In the genomic region with DNA sequence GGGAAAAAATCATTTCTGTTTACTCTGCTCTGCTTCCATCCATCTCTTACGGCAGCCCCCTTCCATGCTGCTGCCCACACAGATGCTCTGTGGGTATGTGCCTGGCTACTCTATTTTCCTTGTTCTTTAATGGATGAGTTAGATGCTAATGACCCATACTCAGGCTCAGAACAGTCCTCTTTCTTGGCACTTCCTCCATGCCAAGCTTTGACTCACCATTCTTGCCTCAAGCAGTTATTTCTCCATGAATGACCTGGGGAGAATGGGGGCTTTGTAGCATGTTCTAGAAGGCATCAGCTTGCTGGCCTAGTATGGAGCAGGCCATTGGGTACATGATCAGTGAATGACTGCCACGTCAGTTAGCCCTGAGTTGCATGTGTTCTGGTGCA, we compare ENCODE assay signal across 19 mouse cellular contexts.
DNase-seq lines count a peak whose midpoint lies in the region; ATAC-seq and TF ChIP-seq lines count a peak whose summit lies in the region.
"Had no signal": no experiment of that assay in that cellular context is flagged by ENCODE, and none has a peak within 500 bp of the region (broad histone marks: within the 10 kb centered on the region; RNA-seq: fewer than 3 reads in every experiment).

No protein-coding gene starts in this region.

- ATAC-seq in Patski, result peak; percentile 86
- no peak for ATAC-seq in activated CD4-positive, CD25-positive, alpha-beta regulatory T cell, adult 4 months

- DNase-seq in heart, adult 11 months, result peak; percentile 84
- DNase-seq in heart, adult 18-20 months, result no peak
- DNase-seq in retina, postnatal 1 day, result peak; percentile 40
- DNase-seq in retina, embryonic 14.5 days (ENCODE audit: low spot score), result no peak
- peak; percentile 79 for DNase-seq in Patski (ENCODE audit: low read depth, low spot score)
- DNase-seq: adrenal gland, adult 2 months; adrenal gland, postnatal 36 days; cerebellum, adult 2 months; cerebellum, postnatal 25 days; gastrocnemius, postnatal 10 days; heart, postnatal 36 days; kidney, adult 2 months; kidney, postnatal 36 days; right cerebral cortex, postnatal 25 days had no signal

- CTCF ChIA-PET in Patski (lab: Charles Lee), result interaction anchor here (0.9 to 1.4 kb wide), 3 partner anchors 8 to 33 kb away, joined by 3 to 5 read pairs (median 3); no protein-coding TSS in a partner anchor

- in situ Hi-C loops in Patski (cut with MboI; ENCODE audit: low pct_unique_long_range_greater_than_20kb), result no loop called here

- TF ChIP-seq CTCF in Patski (IDR thresholded peaks at IDR 0.05), result no peak

- no peaks in the 10 kb centered on the region for H3K27me3 ChIP-seq in Patski
- H3K27me3 ChIP-seq: limb, embryonic 13.5 days; lung, embryonic 15.5 days; midbrain, embryonic 12.5 days; stomach, embryonic 15.5 days had no signal

- POLR2A ChIA-PET in Patski (lab: Charles Lee), result no interaction called here

Comparison
In these comparisons a context has a peak if more than half of its experiments do, and no peak if none do; other contexts are left out.
1. DNase-seq: peak in heart, adult 11 months (single experiment), retina, postnatal 1 day (single experiment) and Patski (single experiment); none in heart, adult 18-20 months (0 of 2) and retina, embryonic 14.5 days (single experiment).